Mouse (Mus musculus) midbrain, embryonic 13.5 days (tissue): ENCODE measurements at regions not wholly inside any gene's neighbourhood (a gene's known extent, or its start where the extent isn't known, plus 50 kb on each side); places are given as distances from the start of the nearest gene placed in this dataset.

Experiments
- ATAC-seq: fragments of 200-750 bp; cut with Nextera tagmentation; 2 replicates; pipeline ENCODE4 v1.8.0; 2017; ENCODE audit warnings: mild to moderate bottlenecking, moderate TSS enrichment, moderate library complexity
- H3K27ac ChIP-seq: fragments of 300-500 bp; sonication (generic); 2 replicates; pipeline ENCODE4 v1.5.1; 2015; ENCODE audit warnings: inconsistent platforms, mild to moderate bottlenecking, moderate library complexity
- H3K27me3 ChIP-seq: fragments of 300-500 bp; sonication (generic); 2 replicates; pipeline ENCODE4 v1.6.1; 2015; ENCODE audit warnings: mild to moderate bottlenecking, inconsistent platforms
- H3K36me3 ChIP-seq: fragments of 300-500 bp; sonication (generic); 2 replicates; pipeline ENCODE4 v1.6.1; 2015; ENCODE audit warnings: mild to moderate bottlenecking, inconsistent platforms
- H3K4me1 ChIP-seq: fragments of 300-500 bp; sonication (generic); replicated peaks from 2 replicates; pipeline ENCODE4 v1.6.1; 2015; ENCODE audit warnings: inconsistent platforms
- H3K4me2 ChIP-seq: fragments of 300-500 bp; sonication (generic); replicated peaks from 2 replicates; pipeline ENCODE4 v1.6.1; 2015; ENCODE audit warnings: moderate library complexity, mild to moderate bottlenecking, inconsistent platforms
- H3K4me3 ChIP-seq: fragments of 300-500 bp; sonication (generic); replicated peaks from 2 replicates; pipeline ENCODE4 v1.5.1; 2015; ENCODE audit warnings: mild to moderate bottlenecking, inconsistent platforms
- H3K9ac ChIP-seq: fragments of 300-500 bp; sonication (generic); replicated peaks from 2 replicates; pipeline ENCODE4 v1.6.1; 2015; ENCODE audit warnings: mild to moderate bottlenecking, inconsistent platforms
- H3K9me3 ChIP-seq: fragments of 300-500 bp; sonication (generic); 2 replicates; pipeline ENCODE4 v1.6.1; 2016; ENCODE audit warnings: mild to moderate bottlenecking, inconsistent platforms
- WGBS: fragments of 180-500 bp; shearing (Covaris S2); methylation state at CpG from one replicate; pipeline ENCODE4 v1.1.7; 2015; 5-methylcytosine and 5-hydroxymethylcytosine counted together

DNA sequence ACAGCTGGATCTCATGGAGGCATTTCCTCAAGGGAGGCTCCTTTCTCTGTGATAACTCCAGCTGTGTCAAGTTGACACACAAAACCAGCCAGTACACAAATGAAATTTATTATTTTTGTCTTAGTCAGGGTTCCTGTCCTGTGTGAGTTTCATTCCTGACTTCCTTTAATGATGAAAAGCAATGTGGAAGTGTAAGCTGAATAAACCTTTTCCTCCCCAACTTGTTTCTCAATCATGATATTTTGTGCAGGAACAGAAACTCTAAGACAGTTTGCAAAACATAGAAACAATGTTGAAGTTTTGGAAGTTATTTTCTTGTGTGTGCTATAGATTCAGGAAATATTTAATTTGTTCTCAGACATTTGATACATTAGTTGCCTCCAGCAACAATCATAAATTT is 526.9 kb downstream of the 1700017N19Rik start:
- no peaks in the 10 kb centered on the region for H3K27me3 ChIP-seq
- H3K4me3 ChIP-seq = no peak overlapping the region
- H3K9me3 ChIP-seq = no peaks in the 10 kb centered on the region
- no peak overlapping the region for H3K27ac ChIP-seq
- no peak overlapping the region for H3K9ac ChIP-seq
- no peak for ATAC-seq
- no peaks in the 10 kb centered on the region for H3K4me1 ChIP-seq
- no peak overlapping the region for H3K4me2 ChIP-seq
- no peaks in the 10 kb centered on the region for H3K36me3 ChIP-seq

- H3K9ac ChIP-seq = no peak overlapping the region
- no peaks in the 10 kb centered on the region for H3K4me1 ChIP-seq
- H3K4me2 ChIP-seq = no peak overlapping the region
- H3K27me3 ChIP-seq = no peaks in the 10 kb centered on the region
- no peak for ATAC-seq
- no peaks in the 10 kb centered on the region for H3K9me3 ChIP-seq
- H3K36me3 ChIP-seq = no peaks in the 10 kb centered on the region
- no peak overlapping the region for H3K27ac ChIP-seq
- H3K4me3 ChIP-seq = no peak overlapping the region
These were observed 529.9 kb downstream of the 1700017N19Rik start for GRCm38 (mm10) chr10:101120209-101120608.

DNA sequence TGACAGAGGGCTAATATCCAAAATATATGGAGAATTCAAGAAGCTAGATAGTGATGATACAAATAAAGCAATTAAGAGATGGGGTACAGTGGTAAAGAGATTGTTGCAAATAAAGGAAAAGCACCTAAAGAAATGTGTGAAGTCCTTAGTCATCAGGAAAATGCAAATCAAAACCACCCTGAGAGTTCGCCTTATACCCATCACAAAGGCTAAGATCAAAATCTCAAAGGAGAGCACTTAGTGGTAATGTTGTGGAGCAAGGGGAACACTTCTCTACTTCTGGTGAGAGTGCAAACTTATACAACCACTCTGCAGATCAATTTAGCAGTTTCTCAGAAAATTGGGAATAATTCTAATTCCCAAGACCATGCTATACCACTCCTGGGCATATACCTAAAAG is 514.2 kb upstream of the Mgat4c start:
- Histone ChIP-seq H3K27me3 (no peaks in the 10 kb centered on the region), H3K4me2 (no peak overlapping the region), H3K9ac (no peak overlapping the region), H3K4me3 (no peak overlapping the region), H3K36me3 (no peaks in the 10 kb centered on the region), H3K4me1 (peaks cover 3% of the 10 kb centered on the region; the same call in 1 of the 2 replicates), H3K9me3 (no peaks in the 10 kb centered on the region), H3K27ac (no peak overlapping the region)
- ATAC-seq = no peak
- 96% methylated on average over 1 of the region's 1 CpGs for WGBS

DNA sequence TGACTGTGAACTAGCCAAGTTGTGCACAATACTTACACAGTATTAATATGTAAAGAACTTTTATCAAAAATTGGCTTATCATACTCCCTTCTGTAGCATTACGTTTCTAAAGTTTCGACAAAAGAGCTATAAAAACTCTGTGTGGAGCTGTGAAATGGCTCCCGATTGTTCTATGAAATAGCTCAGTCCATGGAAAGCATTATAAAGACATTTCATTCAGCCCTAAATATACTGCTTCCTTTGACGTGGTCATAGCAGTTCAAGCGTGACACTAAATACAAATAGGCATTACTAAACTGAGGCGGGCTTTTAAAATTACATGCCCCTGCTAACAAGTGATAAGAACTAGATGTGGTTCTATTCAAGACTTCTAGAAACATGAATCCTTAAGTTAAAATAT is 509.5 kb upstream of the Mgat4c start:
- 37% methylated on average over 6 of the region's 6 CpGs for WGBS
- Histone ChIP-seq H3K9ac (no peak overlapping the region), H3K4me2 (no peak overlapping the region), H3K4me3 (no peak overlapping the region), H3K36me3 (no peaks in the 10 kb centered on the region), H3K27ac (no peak overlapping the region), H3K4me1 (peaks cover 3% of the 10 kb centered on the region; the same call in 1 of the 2 replicates), H3K27me3 (no peaks in the 10 kb centered on the region), H3K9me3 (no peaks in the 10 kb centered on the region)
- peak; percentile 67; the same call in 1 of the 2 replicates for ATAC-seq

GRCm38 (mm10) chr10:101189233-101189632 is 492.1 kb upstream of the Mgat4c start:
- no peak overlapping the region for H3K9ac ChIP-seq
- no peak overlapping the region for H3K4me2 ChIP-seq
- no peaks in the 10 kb centered on the region for H3K36me3 ChIP-seq
- no peaks in the 10 kb centered on the region for H3K27me3 ChIP-seq
- H3K4me3 ChIP-seq = no peak overlapping the region
- ATAC-seq = no peak
- 84% methylated on average over 1 of the region's 1 CpGs for WGBS
- no peak overlapping the region for H3K27ac ChIP-seq
- H3K4me1 ChIP-seq = no peaks in the 10 kb centered on the region
- no peaks in the 10 kb centered on the region for H3K9me3 ChIP-seq
